Comparison of ENCODE assay signal across 17 mouse cellular contexts in genomic region chr1:21185196-21185595, GRCm38 (mm10). TPM values are rescaled to one million over a fixed set of nuclear protein-coding genes. Genes with fewer than 3 reads are reported as not detected.
"Had no signal": no experiment of that assay in that cellular context is flagged by ENCODE, and none has a peak within 500 bp of the region (broad histone marks: within the 10 kb centered on the region; RNA-seq: fewer than 3 reads in every experiment).

No protein-coding gene starts in this region.

- H3K4me3 ChIP-seq: neural tube, embryonic 13.5 days; neural tube, embryonic 15.5 days; stomach, embryonic 15.5 days had no signal

- H3K27me3 ChIP-seq: neural tube, embryonic 13.5 days; neural tube, embryonic 15.5 days; stomach, embryonic 15.5 days had no signal

- H3K9me3 ChIP-seq: neural tube, embryonic 13.5 days; neural tube, embryonic 15.5 days; stomach, embryonic 15.5 days had no signal

- H3K4me1 ChIP-seq: neural tube, embryonic 13.5 days; neural tube, embryonic 15.5 days; stomach, embryonic 15.5 days had no signal

- H3K27ac ChIP-seq: neural tube, embryonic 13.5 days; neural tube, embryonic 15.5 days; stomach, embryonic 15.5 days; stomach, postnatal 0 days had no signal

- H3K36me3 ChIP-seq: neural tube, embryonic 13.5 days; neural tube, embryonic 15.5 days; stomach, embryonic 15.5 days had no signal

- DNase-seq: retina, postnatal 1 day; right cerebral cortex, adult 18-20 months; right cerebral cortex, postnatal 14 days; right cerebral cortex, postnatal 25 days; right cerebral cortex, postnatal 4 days; spleen, adult 18-20 months; thymus, adult 18-20 months; thymus, adult 2 months; thymus, postnatal 14 days; thymus, postnatal 25 days; thymus, postnatal 36 days; thymus, postnatal 4 days had no signal

RNA-seq across cellular contexts. Expression of gene Gsta3, which starts 55.2 kb away (rescaled TPM):
- total RNA-seq: neutrophil, adult 5-6 weeks had no signal
